Mouse (Mus musculus) ES-Bruce4 (cell line): Measurements from ENCODE around the gene Nup210. TPM values are rescaled to one million over a fixed set of nuclear protein-coding genes. Genes with fewer than 3 reads are reported as not detected.

ENCODE experiments used
- H3K27ac ChIP-seq: 2 replicates; pipeline ENCODE4 v1.5.1; 2012; ENCODE audit warnings: low read length, inconsistent platforms; ENCODE audit not compliant: insufficient read depth
- H3K27me3 ChIP-seq: 2 replicates; pipeline ENCODE4 v1.6.1; 2012; ENCODE audit warnings: mild to moderate bottlenecking, low read length, inconsistent platforms; ENCODE audit not compliant: control insufficient read depth, poor library complexity, insufficient read depth, severe bottlenecking
- H3K36me3 ChIP-seq: 2 replicates; pipeline ENCODE4 v1.6.1; 2012; ENCODE audit warnings: inconsistent platforms, mild to moderate bottlenecking, low read length, moderate library complexity; ENCODE audit not compliant: control insufficient read depth, poor library complexity, insufficient read depth, severe bottlenecking
- H3K4me1 ChIP-seq: one replicate; pipeline ENCODE4 v1.8.1; 2011; ENCODE audit warnings: low read length; ENCODE audit not compliant: control insufficient read depth, insufficient read depth
- H3K4me3 ChIP-seq: 2 replicates; pipeline ENCODE4 v1.5.1; 2011; ENCODE audit warnings: low read depth, mild to moderate bottlenecking, low read length
- H3K9ac ChIP-seq: 2 replicates; pipeline ENCODE4 v1.6.1; 2012; ENCODE audit warnings: low read depth, mild to moderate bottlenecking, inconsistent platforms; ENCODE audit not compliant: poor library complexity, severe bottlenecking
- H3K9me3 ChIP-seq: replicated peaks from 2 replicates; pipeline ENCODE4 v1.6.1; 2012; ENCODE audit warnings: mild to moderate bottlenecking, low read length, inconsistent platforms; ENCODE audit not compliant: control insufficient read depth, poor library complexity, insufficient read depth, severe bottlenecking
- CTCF ChIP-seq: IDR thresholded peaks from one replicate; pipeline ENCODE4 v1.8.1; 2011; ENCODE audit warnings: low read depth, low read length
- EP300 ChIP-seq: IDR thresholded peaks from 2 replicates; pipeline ENCODE4 v1.6.1; 2011; ENCODE audit warnings: low read depth, low read length; ENCODE audit not compliant: insufficient read depth
- POLR2A ChIP-seq: IDR thresholded peaks from one replicate; pipeline ENCODE4 v1.8.1; 2011; ENCODE audit warnings: low read length; ENCODE audit not compliant: insufficient read depth
- polyA plus RNA-seq: library from polyadenylated mRNA; stranded (reverse); fragments of >200 nt; gene quantifications from 2 replicates; pipeline ENCODE4 v1.2.4, GENCODE M21; 2011; ENCODE audit warnings: low read depth; ENCODE audit not compliant: missing spikeins, insufficient read depth, insufficient read length

Nup210 gene
- polyA plus RNA-seq, 1 experiment, result 46.8 TPM

DNA sequence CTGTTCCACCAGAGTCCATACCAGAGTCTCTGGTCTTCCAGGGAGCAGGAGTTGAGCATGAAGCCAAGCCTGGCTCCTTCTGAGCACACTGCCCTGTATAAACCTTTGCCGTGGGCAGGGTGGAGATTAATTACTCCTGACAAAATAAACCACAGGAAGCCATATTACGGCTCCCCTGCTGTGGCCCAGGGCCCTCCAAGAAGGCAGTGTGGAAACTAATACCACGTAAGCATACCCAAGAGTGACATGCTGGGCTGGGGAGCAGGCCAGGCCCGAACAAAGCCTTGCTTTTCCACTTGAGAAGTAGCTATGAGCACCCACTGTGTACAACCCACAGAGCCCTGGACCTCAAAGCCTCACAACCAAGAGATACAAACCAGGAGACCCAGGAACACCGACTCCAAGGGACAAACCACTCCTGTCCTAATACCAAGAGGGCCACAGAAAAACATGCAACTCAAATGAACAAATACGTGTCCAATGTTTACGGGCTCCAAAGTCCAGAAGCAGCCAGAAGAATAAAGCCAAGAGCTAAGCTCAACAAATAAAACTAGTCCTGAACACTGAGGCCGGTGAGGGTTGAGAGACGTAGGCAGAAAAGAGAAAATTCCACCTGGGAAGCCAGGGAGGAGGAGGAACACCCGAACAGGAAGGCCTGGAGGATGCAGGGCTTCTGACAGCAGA is 24.3 kb downstream of the Nup210 start:
- no peaks in the 10 kb centered on the region for H3K27me3 ChIP-seq
- peaks cover 19% of the 10 kb centered on the region for H3K36me3 ChIP-seq
- H3K4me3 ChIP-seq, result no peak overlapping the region
- no peak overlapping the region for H3K27ac ChIP-seq
- H3K9me3 ChIP-seq, result peaks cover 5% of the 10 kb centered on the region; the same call in 1 of the 2 replicates
- no peaks in the 10 kb centered on the region for H3K4me1 ChIP-seq
- H3K9ac ChIP-seq, result no peak overlapping the region
- TF ChIP-seq POLR2A (no peak), EP300 (no peak), CTCF (no peak)

DNA sequence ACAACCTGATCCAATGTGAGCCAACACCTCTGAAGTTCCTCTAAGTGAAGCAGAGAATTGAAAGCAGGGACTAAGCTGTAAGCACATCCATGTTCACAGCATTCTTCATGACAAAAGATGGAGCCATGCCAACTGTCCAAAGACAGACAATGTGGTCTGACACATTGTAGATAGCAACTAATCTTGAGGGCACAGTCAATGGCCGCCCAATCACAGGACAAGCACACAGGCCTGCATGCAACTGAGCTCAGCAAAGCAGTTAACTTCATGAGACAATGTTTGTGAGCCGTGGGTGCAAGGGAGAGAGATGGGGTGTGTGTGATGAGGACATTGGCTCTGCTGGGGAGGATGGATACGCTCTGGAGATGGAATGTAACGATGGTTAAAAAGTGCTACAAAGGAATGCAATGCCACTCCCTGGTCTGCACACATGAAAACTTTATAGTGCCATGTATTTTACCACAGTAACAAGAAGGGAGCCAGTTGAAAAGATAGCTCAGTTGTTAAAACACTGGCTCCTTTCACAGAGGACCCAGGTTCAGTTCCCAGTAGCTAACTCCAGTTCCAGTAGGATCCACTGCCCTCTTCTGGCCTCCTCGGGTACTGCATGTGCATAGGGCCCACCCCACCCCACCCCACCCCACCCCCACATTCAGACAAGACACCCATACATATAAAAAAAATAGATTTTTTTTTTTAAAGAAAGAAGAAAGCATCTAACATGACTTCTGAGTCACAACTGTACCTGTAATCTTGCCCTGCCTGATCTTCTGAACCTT is 31.3 kb downstream of the Nup210 start:
- peaks cover 12% of the 10 kb centered on the region for H3K36me3 ChIP-seq
- TF ChIP-seq CTCF (peak; percentile 44), EP300 (no peak), POLR2A (no peak)

DNA sequence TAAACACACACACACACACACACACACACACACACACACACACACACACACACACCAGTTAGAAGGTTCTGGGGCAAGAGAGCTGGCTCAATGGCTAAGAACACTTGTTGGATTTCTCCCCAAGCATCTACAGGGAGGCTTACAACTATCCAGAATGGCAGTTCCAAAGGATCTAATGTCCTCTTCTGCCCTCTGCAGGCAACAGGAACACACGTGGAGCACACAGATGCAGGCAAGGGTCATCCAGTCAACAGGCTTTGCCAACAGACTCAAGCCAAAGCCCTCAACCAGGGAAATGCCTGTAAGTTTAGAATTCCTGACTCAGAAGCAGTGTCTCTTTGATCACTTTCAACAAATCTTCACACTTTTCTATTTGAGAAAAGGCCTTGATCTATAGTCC is 36.6 kb downstream of the Nup210 start:
- TF ChIP-seq POLR2A (no peak), CTCF (peak; percentile 36)
- H3K9ac ChIP-seq, result no peak overlapping the region
- no peaks in the 10 kb centered on the region for H3K4me1 ChIP-seq
- no peak overlapping the region for H3K27ac ChIP-seq
- no peaks in the 10 kb centered on the region for H3K9me3 ChIP-seq
- H3K27me3 ChIP-seq, result no peaks in the 10 kb centered on the region
- peaks cover 9% of the 10 kb centered on the region; the same call in 1 of the 2 replicates for H3K36me3 ChIP-seq
- H3K4me3 ChIP-seq, result no peak overlapping the region

More for the DNA sequence above, 31.3 kb downstream of the Nup210 start:
- Histone ChIP-seq H3K9me3 (no peaks in the 10 kb centered on the region), H3K4me1 (no peaks in the 10 kb centered on the region), H3K4me3 (no peak overlapping the region), H3K27ac (no peak overlapping the region), H3K9ac (no peak overlapping the region), H3K27me3 (no peaks in the 10 kb centered on the region)

DNA sequence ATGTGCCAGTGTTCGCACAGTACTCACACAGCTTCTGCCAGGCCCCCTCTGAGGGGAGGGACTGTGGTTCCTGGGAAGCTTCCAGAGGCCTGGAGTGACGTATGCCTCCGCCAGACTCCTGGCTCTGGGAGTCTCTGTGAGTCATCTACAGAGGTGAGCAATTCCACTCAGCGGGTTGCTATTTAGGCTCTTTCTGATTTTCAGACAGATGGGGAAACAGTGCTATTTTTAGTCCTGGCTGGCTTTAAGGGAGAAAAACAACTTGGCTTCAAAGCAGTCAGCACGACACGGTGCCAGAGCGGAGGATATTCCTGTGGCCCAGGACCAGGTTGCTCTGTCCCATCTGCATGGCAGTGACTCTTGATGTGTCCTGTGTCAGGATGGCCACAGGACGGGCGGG is 40.4 kb downstream of the Nup210 start:
- no peaks in the 10 kb centered on the region for H3K27me3 ChIP-seq
- no peak overlapping the region for H3K4me3 ChIP-seq
- H3K9me3 ChIP-seq, result no peaks in the 10 kb centered on the region
- H3K4me1 ChIP-seq, result no peaks in the 10 kb centered on the region
- H3K9ac ChIP-seq, result no peak overlapping the region
- no peak overlapping the region for H3K27ac ChIP-seq
- TF ChIP-seq POLR2A, result no peak
- TF ChIP-seq EP300, result no peak
- TF ChIP-seq CTCF, result no peak
- peaks cover 10% of the 10 kb centered on the region; the same call in 1 of the 2 replicates for H3K36me3 ChIP-seq

GRCm38 (mm10) chr6:91068511-91068910 is 48.1 kb downstream of the Nup210 start:
- no peak for TF ChIP-seq EP300
- no peak for TF ChIP-seq POLR2A
- TF ChIP-seq CTCF, result no peak
- H3K9me3 ChIP-seq, result no peaks in the 10 kb centered on the region
- H3K4me1 ChIP-seq, result no peaks in the 10 kb centered on the region
- no peak overlapping the region for H3K9ac ChIP-seq
- H3K27ac ChIP-seq, result no peak overlapping the region
- no peak overlapping the region for H3K4me3 ChIP-seq
- H3K27me3 ChIP-seq, result no peaks in the 10 kb centered on the region
- peaks cover 9% of the 10 kb centered on the region; the same call in 1 of the 2 replicates for H3K36me3 ChIP-seq

DNA sequence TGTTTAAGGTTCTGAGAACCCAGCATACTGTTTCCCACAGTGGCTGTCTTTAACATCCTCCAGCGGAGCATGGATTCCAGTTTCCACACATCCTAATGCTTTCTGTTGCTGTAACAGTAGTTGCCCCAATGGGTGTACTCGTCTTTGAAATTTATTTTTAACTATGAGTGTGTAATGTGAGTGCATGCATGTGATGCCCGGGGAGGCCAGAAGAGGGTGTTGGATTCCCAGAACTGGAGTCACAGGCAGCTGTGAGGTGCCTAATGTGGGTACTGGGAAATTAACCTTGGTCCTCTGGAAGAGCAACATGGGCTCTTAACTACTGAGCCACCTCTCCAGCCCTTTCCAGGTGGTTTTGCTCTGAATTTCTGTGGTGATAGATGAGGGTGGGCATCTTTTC is 49.6 kb downstream of the Nup210 start:
- H3K9ac ChIP-seq, result no peak overlapping the region
- H3K27ac ChIP-seq, result no peak overlapping the region
- TF ChIP-seq CTCF (no peak), EP300 (no peak), POLR2A (no peak)

More for the DNA sequence above, 49.6 kb downstream of the Nup210 start:
- Histone ChIP-seq H3K9me3 (no peaks in the 10 kb centered on the region), H3K27me3 (no peaks in the 10 kb centered on the region), H3K4me1 (no peaks in the 10 kb centered on the region), H3K4me3 (no peak overlapping the region), H3K36me3 (peaks cover 6% of the 10 kb centered on the region; the same call in 1 of the 2 replicates)
